Mouse (Mus musculus) liver, adult 2 months (tissue): ENCODE data around the gene Olfr1437. TPM values are rescaled to one million over a fixed set of nuclear protein-coding genes. Genes with fewer than 3 reads are reported as not detected.
"Not testable (repeated sequence)": the region's sequence is repeated elsewhere in the genome, so short reads cannot be mapped to it uniquely, and the experiment has no call there.

Source experiments
- DNase-seq: peaks from one replicate; pipeline ENCODE4 v3.0.0-alpha.2; 2011; ENCODE audit warnings: low read depth, low spot score; ENCODE audit errors: extremely low read depth
- H3K27ac ChIP-seq: fragments of 200-500 bp; replicated peaks from 2 replicates; pipeline ENCODE4 v1.5.1; 2012; ENCODE audit warnings: low read depth, mild to moderate bottlenecking, control low read depth, inconsistent platforms, low read length; ENCODE audit not compliant: insufficient read depth
- H3K27me3 ChIP-seq: fragments of 200-500 bp; 2 replicates; pipeline ENCODE4 v1.6.1; 2012; ENCODE audit warnings: mild to moderate bottlenecking, moderate library complexity, low read length, inconsistent platforms; ENCODE audit not compliant: control insufficient read depth, insufficient read depth
- H3K36me3 ChIP-seq: fragments of 200-500 bp; 2 replicates; pipeline ENCODE4 v1.6.1; 2012; ENCODE audit warnings: low read length, inconsistent platforms; ENCODE audit not compliant: control insufficient read depth, insufficient read depth
- H3K4me1 ChIP-seq: fragments of 200-500 bp; 2 replicates; pipeline ENCODE4 v1.6.1; 2011; ENCODE audit warnings: low read length; ENCODE audit not compliant: control insufficient read depth, insufficient read depth
- H3K4me3 ChIP-seq: fragments of 200-500 bp; 2 replicates; pipeline ENCODE4 v1.5.1; 2011; ENCODE audit warnings: low read depth, mild to moderate bottlenecking, control low read depth, low read length, moderate library complexity; ENCODE audit not compliant: insufficient read depth
- H3K79me2 ChIP-seq: fragments of 200-500 bp; 2 replicates; pipeline ENCODE4 v1.6.1; 2012; ENCODE audit warnings: inconsistent platforms, mild to moderate bottlenecking, low read length, moderate library complexity; ENCODE audit not compliant: control insufficient read depth, insufficient read depth
- H3K9ac ChIP-seq: fragments of 200-500 bp; 2 replicates; pipeline ENCODE4 v1.6.1; 2012; ENCODE audit warnings: low read depth, mild to moderate bottlenecking, control low read depth, inconsistent platforms, low read length
- CTCF ChIP-seq: fragments of 200-500 bp; IDR thresholded peaks from 2 replicates; pipeline ENCODE4 v1.5.1; 2011; ENCODE audit warnings: low read depth, low read length, control low read depth
- POLR2A ChIP-seq: fragments of 200-500 bp; IDR thresholded peaks from 2 replicates; pipeline ENCODE4 v1.6.1; 2011; ENCODE audit warnings: low read length, control low read depth; ENCODE audit not compliant: insufficient read depth; ENCODE audit errors: extremely low read depth
- WGBS: fragments of 180-500 bp; shearing (Covaris S2); methylation state at CpG from one replicate; pipeline ENCODE4 v1.1.7; 2018; 5-methylcytosine and 5-hydroxymethylcytosine counted together
- polyA plus RNA-seq: library from polyadenylated mRNA; depleted of rRNA; stranded (reverse); fragments of >200 nt; gene quantifications from 2 replicates; pipeline ENCODE4 v1.2.3, GENCODE M21; 2012; rRNA removed
- total RNA-seq: library from RNA; depleted of rRNA; stranded (reverse); fragments of >200 nt; gene quantifications from 2 replicates; pipeline ENCODE4 v1.2.3, GENCODE M21; 2014; rRNA removed

Olfr1437 gene
- not detected in 2 replicates for total RNA-seq
- polyA plus RNA-seq, result not detected in 2 replicates

- H3K9ac ChIP-seq, result no peak within 1 kb of the TSS
- H3K4me3 ChIP-seq, result no peak within 1 kb of the TSS
- H3K36me3 ChIP-seq, result no peaks in the 10 kb centered on the region
- H3K27ac ChIP-seq, result no peak within 1 kb of the TSS
- no peaks in the 10 kb centered on the region for H3K27me3 ChIP-seq
- no peak for DNase-seq
- TF ChIP-seq POLR2A, result no peak
- H3K79me2 ChIP-seq, result no peaks in the 10 kb centered on the region
- no peaks in the 10 kb centered on the region for H3K4me1 ChIP-seq
- 83% methylated on average over 2 of the region's 2 CpGs for WGBS
Observed at GRCm38 (mm10) chr19:12325001-12325400, at the start of gene Olfr1437. Gene Olfr1437 (minus strand): TSS chr19:12325101.

DNA sequence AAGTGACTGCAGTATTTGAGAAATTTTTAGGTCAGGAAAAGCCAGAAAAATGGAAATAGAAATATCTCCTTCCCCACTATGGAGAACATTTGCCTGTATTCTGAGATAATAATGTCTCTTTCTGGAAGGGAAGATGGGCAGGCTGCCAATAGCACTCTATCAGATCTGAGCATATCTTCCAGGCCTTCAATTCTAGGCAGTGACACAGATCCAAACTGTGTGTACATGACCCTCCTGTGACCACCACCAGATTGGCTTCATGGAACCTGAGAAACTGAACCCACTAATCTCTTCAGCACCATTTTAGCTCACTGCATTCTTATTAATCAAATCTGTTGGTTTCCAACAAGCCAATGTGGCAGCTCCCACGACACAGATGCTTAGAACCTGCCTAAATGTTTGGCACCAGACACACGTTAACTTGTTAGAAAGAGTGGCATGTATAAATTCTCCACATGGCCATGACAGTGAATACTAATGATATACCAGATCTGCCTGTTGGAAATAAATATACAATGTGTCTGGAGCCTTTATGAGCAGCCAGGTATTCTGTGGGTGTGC, 49.6 kb upstream of the Olfr1437 start:
- no peak overlapping the region for H3K27ac ChIP-seq
- no peak overlapping the region for H3K4me3 ChIP-seq
- no peaks in the 10 kb centered on the region for H3K27me3 ChIP-seq
- no peak for TF ChIP-seq CTCF
- TF ChIP-seq POLR2A, result no peak
- WGBS, result 59% methylated on average over 2 of the region's 2 CpGs
- H3K79me2 ChIP-seq, result no peaks in the 10 kb centered on the region
- DNase-seq, result no peak
- H3K9ac ChIP-seq, result no peak overlapping the region
- no peaks in the 10 kb centered on the region for H3K4me1 ChIP-seq
- no peaks in the 10 kb centered on the region for H3K36me3 ChIP-seq

DNA sequence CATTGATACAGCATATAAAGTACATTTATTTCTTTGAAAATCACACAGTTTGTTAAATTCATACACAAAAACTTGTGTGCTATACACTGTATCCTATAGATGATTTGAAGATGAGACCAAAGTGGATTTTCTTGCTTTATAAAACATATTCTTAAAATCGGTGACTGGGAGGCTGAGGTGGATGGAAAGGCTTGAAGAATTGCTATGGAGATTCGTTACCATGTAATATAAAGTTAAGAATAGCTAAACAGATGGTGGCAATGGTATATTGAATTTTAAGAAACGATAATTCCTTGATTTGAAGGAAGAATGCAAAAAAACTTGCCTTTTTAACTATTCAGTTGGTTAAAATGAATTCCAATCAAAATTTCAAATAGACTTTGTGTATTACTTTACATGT, 48.1 kb upstream of the Olfr1437 start:
- H3K36me3 ChIP-seq, result no peaks in the 10 kb centered on the region
- H3K27ac ChIP-seq, result no peak overlapping the region
- 69% methylated on average over 3 of the region's 3 CpGs for WGBS
- H3K4me1 ChIP-seq, result no peaks in the 10 kb centered on the region
- DNase-seq, result no peak
- no peak overlapping the region for H3K4me3 ChIP-seq
- no peaks in the 10 kb centered on the region for H3K79me2 ChIP-seq
- no peak overlapping the region for H3K9ac ChIP-seq
- TF ChIP-seq POLR2A, result no peak
- no peak for TF ChIP-seq CTCF
- H3K27me3 ChIP-seq, result no peaks in the 10 kb centered on the region

- H3K79me2 ChIP-seq, result no peaks in the 10 kb centered on the region
- no peak for DNase-seq
- TF ChIP-seq POLR2A (no peak), CTCF (no peak)
- WGBS, result 80% methylated on average over 3 of the region's 3 CpGs
- H3K9ac ChIP-seq, result no peak within 1 kb of the TSS
- no peaks in the 10 kb centered on the region for H3K4me1 ChIP-seq
- H3K27me3 ChIP-seq, result no peaks in the 10 kb centered on the region
- H3K36me3 ChIP-seq, result no peaks in the 10 kb centered on the region
- H3K27ac ChIP-seq, result no peak within 1 kb of the TSS
- no peak within 1 kb of the TSS for H3K4me3 ChIP-seq
Observed at GRCm38 (mm10) chr19:12335810-12336209, 10.9 kb upstream of the Olfr1437 start, which contains the start of gene Olfr1438-ps1. Gene Olfr1438-ps1 (minus strand): TSS chr19:12335910.

GRCm38 (mm10) chr19:12299030-12299429, 25.9 kb downstream of the Olfr1437 start, which contains the start of gene Olfr1436:
Gene Olfr1436 (minus strand): TSS chr19:12299130.
- not testable (repeated sequence) for H3K79me2 ChIP-seq, H3K9ac ChIP-seq, H3K27me3 ChIP-seq, H3K4me1 ChIP-seq, H3K27ac ChIP-seq, DNase-seq, H3K4me3 ChIP-seq, H3K36me3 ChIP-seq
- WGBS, result 76% methylated on average over 1 of the region's 1 CpGs

GRCm38 (mm10) chr19:12292979-12293378, 31.9 kb downstream of the Olfr1437 start:
- no peak for TF ChIP-seq POLR2A
- TF ChIP-seq CTCF, result no peak
- no peaks in the 10 kb centered on the region for H3K27me3 ChIP-seq

More at GRCm38 (mm10) chr19:12292979-12293378, 31.9 kb downstream of the Olfr1437 start:
- Histone ChIP-seq H3K27ac (no peak overlapping the region), H3K4me1 (no peaks in the 10 kb centered on the region), H3K36me3 (no peaks in the 10 kb centered on the region), H3K79me2 (no peaks in the 10 kb centered on the region), H3K4me3 (no peak overlapping the region), H3K9ac (no peak overlapping the region)
- no peak for DNase-seq
